Mouse (Mus musculus): ENCODE data around the gene Tubd1.

DNA sequence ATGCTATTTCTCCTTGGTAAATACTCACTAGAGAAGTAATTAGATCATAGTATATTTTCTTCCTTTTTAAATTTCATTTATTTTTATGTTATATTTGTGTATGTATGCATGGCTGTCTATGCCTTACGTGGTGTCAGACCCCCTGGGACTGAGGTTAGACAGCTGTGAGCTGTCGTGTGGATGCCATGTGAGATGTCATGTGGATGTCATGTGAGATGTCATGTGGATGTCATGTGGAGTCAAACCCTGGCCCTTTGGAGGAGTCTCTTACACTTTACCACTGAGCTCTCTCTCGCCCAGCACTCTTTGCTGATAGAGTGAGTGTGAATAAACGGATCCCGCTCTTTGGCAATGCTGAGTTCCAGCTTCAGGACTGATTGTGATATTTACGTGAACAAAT, 8.7 kb downstream of the Tubd1 start:
- TF ChIP-seq CTCF (IDR thresholded peaks at IDR 0.05; ENCODE audit: control insufficient read depth, insufficient read depth, insufficient read length) (no peak), MAX (IDR thresholded peaks at IDR 0.05) (no peak)
